Mouse (Mus musculus) MEL (cell line): ENCODE results near the gene Nlk. TPM values are rescaled to one million over a fixed set of nuclear protein-coding genes. Genes with fewer than 3 reads are reported as not detected.

Experiments used
- DNase-seq: peaks from one replicate; pipeline ENCODE4 v3.0.0; 2011; ENCODE audit warnings: low read depth, low spot score
- H3K27ac ChIP-seq: 2 replicates; pipeline ENCODE4 v1.5.1; 2012; ENCODE audit warnings: low read depth, mild to moderate bottlenecking, control low read depth, low read length, moderate library complexity; ENCODE audit not compliant: control insufficient read depth
- H3K27me3 ChIP-seq, 2 experiments: fragments of 150-350 bp in 1 of 2; sonication (generic) in 1 of 2; 2 replicates each; pipeline ENCODE4 v1.6.1; 2012; ENCODE audit warnings: low read length in 2 of 2, mild to moderate bottlenecking in 2 of 2, improper control_type of control experiment in 1 of 2, moderate library complexity in 1 of 2; ENCODE audit not compliant: insufficient read depth in 2 of 2, control insufficient read depth in 1 of 2
- H3K36me3 ChIP-seq, 2 experiments: 2 replicates each; pipeline ENCODE4 v1.6.1; 2012 to 2014; ENCODE audit warnings: low read length in 2 of 2, improper control_type of control experiment in 1 of 2, inconsistent platforms in 1 of 2, mild to moderate bottlenecking in 1 of 2; ENCODE audit not compliant: insufficient read depth in 2 of 2, control insufficient read depth in 1 of 2
- H3K4me1 ChIP-seq, 2 experiments: fragments of 150-350 bp in 1 of 2; sonication (generic) in 1 of 2; 2 replicates each; pipeline ENCODE4 v1.6.1; 2012; ENCODE audit warnings: low read length in 2 of 2, improper control_type of control experiment in 1 of 2, mild to moderate bottlenecking in 1 of 2; ENCODE audit not compliant: insufficient read depth in 2 of 2, control insufficient read depth in 1 of 2
- H3K4me3 ChIP-seq, 2 experiments: fragments of 150-350 bp in 1 of 2; sonication (generic) in 1 of 2; 2 replicates each; pipeline ENCODE4 v1.5.1; 2012; ENCODE audit warnings: low read depth in 2 of 2, low read length in 2 of 2, mild to moderate bottlenecking in 2 of 2, moderate library complexity in 2 of 2, control low read depth in 1 of 2, improper control_type of control experiment in 1 of 2; ENCODE audit not compliant: control insufficient read depth in 1 of 2, insufficient read depth in 1 of 2
- H3K79me2 ChIP-seq: 2 replicates; pipeline ENCODE4 v1.6.1; 2012; ENCODE audit warnings: mild to moderate bottlenecking, low read length, moderate library complexity; ENCODE audit not compliant: control insufficient read depth, poor library complexity, insufficient read depth
- H3K9ac ChIP-seq: 2 replicates; pipeline ENCODE4 v1.6.1; 2012; ENCODE audit warnings: low read depth, mild to moderate bottlenecking, control low read depth, low read length, moderate library complexity; ENCODE audit not compliant: control insufficient read depth, poor library complexity, severe bottlenecking
- H3K9me3 ChIP-seq: fragments of 150-350 bp; sonication (generic); replicated peaks from 2 replicates; pipeline ENCODE4 v1.6.1; 2012; ENCODE audit warnings: mild to moderate bottlenecking, low read length, improper control_type of control experiment, moderate library complexity; ENCODE audit not compliant: insufficient read depth
- BHLHE40 ChIP-seq: IDR thresholded peaks from 2 replicates; pipeline ENCODE4 v1.6.1; 2012; ENCODE audit warnings: low read depth, mild to moderate bottlenecking, inconsistent platforms, low read length, improper control_type of control experiment, borderline replicate concordance
- CHD2 ChIP-seq: IDR thresholded peaks from 2 replicates; pipeline ENCODE4 v1.6.1; 2011; ENCODE audit warnings: low read length, improper control_type of control experiment
- CTCF ChIP-seq, 3 experiments: IDR thresholded peaks in 2 of 3; conservative IDR thresholded peaks in 1 of 3; 2 replicates each; pipeline ENCODE4 v1.5.1; 2011 to 2012; ENCODE audit warnings: low read length in 3 of 3, low read depth in 2 of 3, mild to moderate bottlenecking in 2 of 3, improper control_type of control experiment in 1 of 3, inconsistent platforms in 1 of 3, mixed read lengths in 1 of 3, moderate library complexity in 1 of 3; ENCODE audit not compliant: control insufficient read depth in 1 of 3, insufficient read depth in 1 of 3, poor library complexity in 1 of 3, severe bottlenecking in 1 of 3
- E2F4 ChIP-seq: IDR thresholded peaks from 2 replicates; pipeline ENCODE4 v1.6.1; 2011; ENCODE audit warnings: low read depth, low read length, improper control_type of control experiment, borderline replicate concordance
- ELF1 ChIP-seq: IDR thresholded peaks from 2 replicates; pipeline ENCODE4 v1.6.1; 2014; ENCODE audit warnings: low read depth, mild to moderate bottlenecking, inconsistent platforms, low read length, improper control_type of control experiment, moderate library complexity
- GATA1 ChIP-seq: IDR thresholded peaks from 2 replicates; pipeline ENCODE4 v1.6.1; 2011; ENCODE audit warnings: low read depth, low read length, improper control_type of control experiment
- JUND ChIP-seq: IDR thresholded peaks from 2 replicates; pipeline ENCODE4 v1.6.1; 2011; ENCODE audit warnings: low read depth, mild to moderate bottlenecking, improper control_type of control experiment, low read length
- MAX ChIP-seq: IDR thresholded peaks from 2 replicates; pipeline ENCODE4 v1.6.1; 2011; ENCODE audit warnings: low read length, improper control_type of control experiment
- MEF2A ChIP-seq: IDR thresholded peaks from 2 replicates; pipeline ENCODE4 v1.6.1; 2014; ENCODE audit warnings: low read depth, mild to moderate bottlenecking, inconsistent platforms, low read length, improper control_type of control experiment; ENCODE audit not compliant: poor library complexity, insufficient replicate concordance, severe bottlenecking; ENCODE audit errors: extremely low read depth
- MXI1 ChIP-seq: IDR thresholded peaks from 2 replicates; pipeline ENCODE4 v1.6.1; 2011; ENCODE audit warnings: mild to moderate bottlenecking, low read depth, low read length, improper control_type of control experiment
- MYC ChIP-seq: IDR thresholded peaks from 2 replicates; pipeline ENCODE4 v1.6.1; 2011; ENCODE audit warnings: low read depth, mild to moderate bottlenecking, low read length, improper control_type of control experiment, moderate library complexity
- NELFE ChIP-seq: IDR thresholded peaks from 2 replicates; pipeline ENCODE4 v1.6.1; 2011; ENCODE audit warnings: low read depth, low read length, improper control_type of control experiment
- POLR2A ChIP-seq, 2 experiments: IDR thresholded peaks; 2 replicates each; pipeline ENCODE4 v1.6.1; 2011 to 2012; ENCODE audit warnings: low read length in 2 of 2, mild to moderate bottlenecking in 2 of 2, control low read depth in 1 of 2, improper control_type of control experiment in 1 of 2, low read depth in 1 of 2, moderate library complexity in 1 of 2; ENCODE audit not compliant: control insufficient read depth in 1 of 2, insufficient read depth in 1 of 2, poor library complexity in 1 of 2
- POLR2AphosphoS5 ChIP-seq: IDR thresholded peaks from 2 replicates; pipeline ENCODE4 v1.6.1; 2012; ENCODE audit warnings: low read depth, borderline replicate concordance, mild to moderate bottlenecking, inconsistent platforms, low read length, moderate library complexity, mixed read lengths
- RAD21 ChIP-seq: IDR thresholded peaks from 2 replicates; pipeline ENCODE4 v1.6.1; 2011; ENCODE audit warnings: mild to moderate bottlenecking, low read depth, low read length, improper control_type of control experiment
- SMC3 ChIP-seq: IDR thresholded peaks from 2 replicates; pipeline ENCODE4 v1.6.1; 2011; ENCODE audit warnings: low read depth, low read length, improper control_type of control experiment
- TAL1 ChIP-seq: IDR thresholded peaks from 2 replicates; pipeline ENCODE4 v1.6.1; 2012; ENCODE audit warnings: mild to moderate bottlenecking, inconsistent platforms, low read length, moderate library complexity, mixed read lengths
- TBP ChIP-seq: IDR thresholded peaks from 2 replicates; pipeline ENCODE4 v1.8.0; 2011; ENCODE audit warnings: low read depth, low read length, improper control_type of control experiment
- TCF12 ChIP-seq: IDR thresholded peaks from 2 replicates; pipeline ENCODE4 v1.6.1; 2014; ENCODE audit warnings: low read depth, mild to moderate bottlenecking, inconsistent platforms, low read length, improper control_type of control experiment, moderate library complexity
- UBTF ChIP-seq: IDR thresholded peaks from 2 replicates; pipeline ENCODE4 v1.6.1; 2012; ENCODE audit warnings: low read depth, mild to moderate bottlenecking, inconsistent platforms, low read length, improper control_type of control experiment, moderate library complexity, borderline replicate concordance; ENCODE audit not compliant: insufficient read depth
- ZNF384 ChIP-seq: IDR thresholded peaks from 2 replicates; pipeline ENCODE4 v1.6.1; 2012; ENCODE audit warnings: low read depth, mild to moderate bottlenecking, inconsistent platforms, low read length, improper control_type of control experiment
- polyA plus RNA-seq, 2 experiments: library from polyadenylated mRNA; stranded (reverse) in 1 of 2; unstranded in 1 of 2; fragments of >175 nt in 1 of 2; fragments of >200 nt in 1 of 2; gene quantifications; 2 replicates each; pipeline versions ENCODE4 v1.2.1 to v1.2.4; 2012; ENCODE audit warnings: low replicate concordance in 2 of 2, low read depth in 1 of 2; ENCODE audit not compliant: insufficient read length in 2 of 2, insufficient read depth in 1 of 2, missing spikeins in 1 of 2
- total RNA-seq: library from RNA; depleted of rRNA; stranded (reverse); fragments of 300-350 nt; gene quantifications from 2 replicates; pipeline ENCODE4 v1.2.3, GENCODE M21; 2012

Gene Nlk
- total and polyA plus RNA-seq, 3 experiments, result 16.9 to 17.9 TPM; not detected in 1

DNA sequence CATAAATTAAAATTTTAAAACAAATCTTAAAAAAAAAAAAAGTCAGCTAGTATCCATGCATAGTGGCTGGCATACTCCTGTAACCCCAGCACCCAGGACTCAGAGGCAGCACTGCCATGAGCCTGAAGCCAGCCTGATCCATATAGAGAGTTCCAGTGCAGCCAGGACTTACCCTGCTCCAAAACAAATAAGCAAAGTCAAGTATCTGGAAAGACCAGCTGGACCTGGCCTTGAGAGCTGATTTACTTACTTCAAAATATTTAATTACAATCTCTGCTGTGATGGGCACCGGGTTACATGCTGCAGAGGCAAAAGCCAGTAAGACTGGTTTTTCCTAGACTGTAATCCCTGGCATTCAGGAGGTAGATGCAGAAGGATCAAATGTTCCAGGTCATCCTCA, 27.6 kb upstream of the Nlk start:
- no peaks in the 10 kb centered on the region for H3K9me3 ChIP-seq
- peaks cover 42 to 73% of the 10 kb centered on the region in 2 experiments for H3K27me3 ChIP-seq
- DNase-seq, result no peak
- H3K79me2 ChIP-seq, result no peaks in the 10 kb centered on the region
- H3K27ac ChIP-seq, result no peak overlapping the region
- no peak for TF ChIP-seq MEF2A
- no peak for TF ChIP-seq ZNF384
- no peak for TF ChIP-seq GATA1
- TF ChIP-seq POLR2A (IDR thresholded peaks at IDR 0.05; ENCODE audit: control insufficient read depth in 1 of 2, insufficient read depth in 1 of 2, low read depth in 1 of 2, low read length in 2 of 2, poor library complexity in 1 of 2), result no peak
- TF ChIP-seq E2F4, result no peak
- TF ChIP-seq MAX, result no peak
- no peak for TF ChIP-seq MXI1
- TF ChIP-seq RAD21, result no peak
- no peak for TF ChIP-seq CTCF (IDR thresholded peaks at IDR 0.05 in 2 of 3, conservative IDR thresholded peaks at IDR 0.05 in 1 of 3; ENCODE audit: control insufficient read depth in 1 of 3, insufficient read depth in 1 of 3, low read depth in 2 of 3, low read length in 3 of 3, poor library complexity in 1 of 3, severe bottlenecking in 1 of 3)
- TF ChIP-seq CHD2, result no peak
- TF ChIP-seq UBTF, result no peak
- no peak for TF ChIP-seq SMC3
- no peak for TF ChIP-seq POLR2AphosphoS5
- TF ChIP-seq, all 39 proteins: peak for 0
- H3K36me3 ChIP-seq, result no peaks in the 10 kb centered on the region
- H3K4me1 ChIP-seq, result no peaks in the 10 kb centered on the region
- no peak overlapping the region for H3K4me3 ChIP-seq
- no peak overlapping the region for H3K9ac ChIP-seq

- H3K9me3 ChIP-seq, result no peaks in the 10 kb centered on the region
- H3K27me3 ChIP-seq, result peaks cover 36 to 74% of the 10 kb centered on the region in 2 experiments
- no peaks in the 10 kb centered on the region for H3K36me3 ChIP-seq
- no peaks in the 10 kb centered on the region for H3K79me2 ChIP-seq
- TF ChIP-seq NELFE, result no peak
- no peak for TF ChIP-seq TBP
- TF ChIP-seq TCF12, result no peak
- TF ChIP-seq MYC, result no peak
- no peak for TF ChIP-seq UBTF
- no peak for TF ChIP-seq JUND
- no peak for TF ChIP-seq POLR2AphosphoS5
- no peak for TF ChIP-seq TAL1
- TF ChIP-seq MEF2A, result no peak
- no peak for TF ChIP-seq BHLHE40
- TF ChIP-seq ELF1, result no peak
- no peaks in the 10 kb centered on the region for H3K4me1 ChIP-seq
- H3K27ac ChIP-seq, result no peak overlapping the region
- no peak overlapping the region for H3K4me3 ChIP-seq
- H3K9ac ChIP-seq, result no peak overlapping the region
- DNase-seq, result no peak
Measured at GRCm38 (mm10) chr11:78721419-78721818, 24.2 kb upstream of the Nlk start.
